Mouse (Mus musculus) midbrain, embryonic 15.5 days (tissue): ENCODE data around the gene Ajuba. TPM values are rescaled to one million over a fixed set of nuclear protein-coding genes. Genes with fewer than 3 reads are reported as not detected.
A peak's percentile ranks its signal among the peaks of the same experiment; 100 is the strongest.

Experiments used
- ATAC-seq: fragments of 200-750 bp; cut with Nextera tagmentation; replicated peaks from 2 replicates; pipeline ENCODE4 v1.8.0; 2017; ENCODE audit warnings: moderate TSS enrichment
- H3K27ac ChIP-seq: fragments of 300-500 bp; sonication (generic); 2 replicates; pipeline ENCODE4 v1.5.1; 2015; ENCODE audit warnings: mild to moderate bottlenecking, inconsistent platforms
- H3K27me3 ChIP-seq: fragments of 300-500 bp; sonication (generic); replicated peaks from 2 replicates; pipeline ENCODE4 v1.6.1; 2015; ENCODE audit warnings: inconsistent platforms
- H3K36me3 ChIP-seq: fragments of 300-500 bp; sonication (generic); replicated peaks from 2 replicates; pipeline ENCODE4 v1.6.1; 2015; ENCODE audit warnings: inconsistent platforms
- H3K4me1 ChIP-seq: fragments of 300-500 bp; sonication (generic); 2 replicates; pipeline ENCODE4 v1.6.1; 2015; ENCODE audit warnings: inconsistent platforms
- H3K4me2 ChIP-seq: fragments of 300-500 bp; sonication (generic); 2 replicates; pipeline ENCODE4 v1.6.1; 2015; ENCODE audit warnings: inconsistent platforms, mild to moderate bottlenecking, moderate library complexity
- H3K4me3 ChIP-seq: fragments of 300-500 bp; sonication (generic); 2 replicates; pipeline ENCODE4 v1.5.1; 2015; ENCODE audit warnings: mild to moderate bottlenecking, inconsistent platforms
- H3K9ac ChIP-seq: fragments of 300-500 bp; sonication (generic); 2 replicates; pipeline ENCODE4 v1.6.1; 2015; ENCODE audit warnings: mild to moderate bottlenecking, inconsistent platforms
- H3K9me3 ChIP-seq: fragments of 300-500 bp; sonication (generic); 2 replicates; pipeline ENCODE4 v1.6.1; 2016; ENCODE audit warnings: inconsistent platforms
- WGBS: fragments of 180-500 bp; shearing (Covaris S2); methylation state at CpG from one replicate; pipeline ENCODE4 v1.1.7; 2015; ENCODE audit warnings: mixed read lengths; 5-methylcytosine and 5-hydroxymethylcytosine counted together
- polyA plus RNA-seq: library from polyadenylated mRNA; unstranded; fragments of >200 nt; fragmentation: Nextera tagmentation; extraction: Ambion mirVana; gene quantifications from 2 replicates; pipeline ENCODE4 v1.2.1, GENCODE M21; 2015

The Ajuba gene
- polyA plus RNA-seq, 1 experiment from 2014 or later: 8.7 TPM

- 45% methylated on average over 7 of the region's 7 CpGs for WGBS
- Histone ChIP-seq H3K4me1 (no peaks in the 10 kb centered on the region), H3K27me3 (no peaks in the 10 kb centered on the region; the same call in 1 of the 2 replicates), H3K4me2 (no peak overlapping the region), H3K9ac (no peak overlapping the region), H3K9me3 (no peaks in the 10 kb centered on the region), H3K4me3 (no peak overlapping the region), H3K36me3 (no peaks in the 10 kb centered on the region), H3K27ac (no peak overlapping the region)
- ATAC-seq: peak; percentile 20; the same call in 1 of the 2 replicates
These were observed 6.5 kb upstream of the Ajuba start for GRCm38 (mm10) chr14:54583681-54584338.

- H3K9ac ChIP-seq: no peak overlapping the region
- peaks cover 11% of the 10 kb centered on the region; the same call in 1 of the 2 replicates for H3K4me1 ChIP-seq
- WGBS: 92% methylated on average over 9 of the region's 9 CpGs
- no peaks in the 10 kb centered on the region for H3K36me3 ChIP-seq
- ATAC-seq: no peak
- peaks cover under 1% of the 10 kb centered on the region for H3K27me3 ChIP-seq
- H3K9me3 ChIP-seq: no peaks in the 10 kb centered on the region
- H3K4me2 ChIP-seq: no peak overlapping the region
- no peak overlapping the region for H3K4me3 ChIP-seq
- H3K27ac ChIP-seq: no peak overlapping the region
These were observed 5.2 kb upstream of the Ajuba start for GRCm38 (mm10) chr14:54582536-54582935.

GRCm38 (mm10) chr14:54579638-54580037 is 2.3 kb upstream of the Ajuba start:
- Histone ChIP-seq H3K4me2 (no peak overlapping the region), H3K9ac (no peak overlapping the region), H3K27me3 (peaks cover 20% of the 10 kb centered on the region), H3K4me1 (peaks cover 37% of the 10 kb centered on the region), H3K27ac (no peak overlapping the region), H3K4me3 (no peak overlapping the region), H3K9me3 (no peaks in the 10 kb centered on the region), H3K36me3 (no peaks in the 10 kb centered on the region)
- no peak for ATAC-seq
- WGBS: 88% methylated on average over 7 of the region's 7 CpGs

GRCm38 (mm10) chr14:54578063-54578462 is 705 bp upstream of the Ajuba start:
- Histone ChIP-seq H3K36me3 (no peaks in the 10 kb centered on the region), H3K9me3 (no peaks in the 10 kb centered on the region), H3K27me3 (peaks cover 25% of the 10 kb centered on the region), H3K4me2 (peak overlapping the region; percentile 93), H3K4me1 (peaks cover 43% of the 10 kb centered on the region), H3K27ac (peak overlapping the region; percentile 71; the same call in 1 of the 2 replicates), H3K9ac (peak overlapping the region; percentile 31; the same call in 1 of the 2 replicates), H3K4me3 (peak overlapping the region; percentile 57)
- WGBS: 2% methylated on average over 10 of the region's 10 CpGs
- ATAC-seq: no peak

GRCm38 (mm10) chr14:54576241-54577088 is 893 bp downstream of the Ajuba start:
- Histone ChIP-seq H3K9ac (peak overlapping the region; percentile 31), H3K9me3 (no peaks in the 10 kb centered on the region), H3K4me1 (peaks cover 47% of the 10 kb centered on the region), H3K27ac (peak overlapping the region; percentile 71), H3K27me3 (peaks cover 25% of the 10 kb centered on the region), H3K4me2 (peak overlapping the region; percentile 93), H3K4me3 (peak overlapping the region; percentile 57), H3K36me3 (no peaks in the 10 kb centered on the region)
- under 1% methylated on average over 84 of the region's 84 CpGs for WGBS
- peak; percentile 10; the same call in 1 of the 2 replicates for ATAC-seq

- Histone ChIP-seq H3K9ac (peak overlapping the region; percentile 31; the same call in 1 of the 2 replicates), H3K27me3 (peaks cover 25% of the 10 kb centered on the region), H3K36me3 (no peaks in the 10 kb centered on the region), H3K4me1 (peaks cover 47% of the 10 kb centered on the region), H3K4me3 (peak overlapping the region; percentile 57), H3K9me3 (no peaks in the 10 kb centered on the region), H3K27ac (no peak overlapping the region), H3K4me2 (peak overlapping the region; percentile 93)
- WGBS: under 1% methylated on average over 39 of the region's 39 CpGs
- no peak for ATAC-seq
These were observed 1.7 kb downstream of the Ajuba start for GRCm38 (mm10) chr14:54575631-54576030.

GRCm38 (mm10) chr14:54575031-54575430 is 2.3 kb downstream of the Ajuba start:
- H3K4me1 ChIP-seq: peaks cover 47% of the 10 kb centered on the region
- peaks cover 25% of the 10 kb centered on the region for H3K27me3 ChIP-seq
- 6% methylated on average over 8 of the region's 8 CpGs for WGBS
- H3K9me3 ChIP-seq: no peaks in the 10 kb centered on the region
- H3K4me3 ChIP-seq: peak overlapping the region; percentile 57
- H3K4me2 ChIP-seq: peak overlapping the region; percentile 93
- H3K9ac ChIP-seq: 0 out of 2 replicates have a peak overlapping the region, but pooled peaks have one; percentile 31
- H3K36me3 ChIP-seq: no peaks in the 10 kb centered on the region
- H3K27ac ChIP-seq: no peak overlapping the region
- ATAC-seq: no peak

- Histone ChIP-seq H3K4me3 (peak overlapping the region; percentile 5; the same call in 1 of the 2 replicates), H3K36me3 (no peaks in the 10 kb centered on the region), H3K9me3 (no peaks in the 10 kb centered on the region), H3K27me3 (peaks cover 25% of the 10 kb centered on the region), H3K9ac (no peak overlapping the region), H3K4me2 (peak overlapping the region; percentile 93), H3K4me1 (peaks cover 47% of the 10 kb centered on the region), H3K27ac (no peak overlapping the region)
- no peak for ATAC-seq
- 5% methylated on average over 4 of the region's 4 CpGs for WGBS
These were observed 3.1 kb downstream of the Ajuba start for GRCm38 (mm10) chr14:54574253-54574652.

- Histone ChIP-seq H3K9ac (no peak overlapping the region), H3K27me3 (peaks cover 25% of the 10 kb centered on the region), H3K4me2 (peak overlapping the region; percentile 93), H3K4me1 (peaks cover 41% of the 10 kb centered on the region), H3K9me3 (no peaks in the 10 kb centered on the region), H3K27ac (no peak overlapping the region), H3K4me3 (0 out of 2 replicates have a peak overlapping the region, but pooled peaks have one; percentile 1), H3K36me3 (no peaks in the 10 kb centered on the region)
- WGBS: 4% methylated on average over 14 of the region's 14 CpGs
- ATAC-seq: peak; percentile 21; the same call in 1 of the 2 replicates
These were observed 4.3 kb downstream of the Ajuba start for GRCm38 (mm10) chr14:54572790-54573736.

- no peak overlapping the region for H3K27ac ChIP-seq
- peaks cover 21% of the 10 kb centered on the region for H3K27me3 ChIP-seq
- no peaks in the 10 kb centered on the region for H3K9me3 ChIP-seq
- no peak overlapping the region for H3K4me3 ChIP-seq
- ATAC-seq: no peak
- H3K9ac ChIP-seq: no peak overlapping the region
- WGBS: 36% methylated on average over 4 of the region's 4 CpGs
- H3K4me2 ChIP-seq: no peak overlapping the region
- H3K4me1 ChIP-seq: peaks cover 32% of the 10 kb centered on the region
- H3K36me3 ChIP-seq: no peaks in the 10 kb centered on the region
These were observed 5.2 kb downstream of the Ajuba start for GRCm38 (mm10) chr14:54572122-54572521.
